Mouse (Mus musculus): Measurements from ENCODE around the gene Oasl2.

DNA sequence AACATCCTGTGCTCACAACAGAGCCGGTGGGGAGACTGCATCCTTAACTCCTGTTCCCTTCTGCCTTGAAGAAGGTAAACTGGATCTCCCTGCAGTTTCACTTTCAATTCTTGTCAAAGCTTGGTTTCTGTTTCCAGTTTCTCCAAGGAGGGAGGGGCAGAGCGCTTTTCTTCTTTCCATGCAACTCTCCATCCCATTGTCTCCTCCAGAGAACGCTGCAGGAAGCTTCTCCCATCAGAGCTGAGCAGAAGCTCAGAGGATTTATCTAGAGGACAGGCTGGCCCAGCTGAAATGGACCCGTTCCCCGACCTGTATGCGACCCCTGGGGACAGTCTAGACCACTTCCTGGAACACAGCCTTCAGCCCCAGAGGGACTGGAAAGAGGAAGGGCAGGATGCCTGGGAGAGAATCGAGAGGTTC is 648 bp downstream of the Oasl2 start:
- TF ChIP-seq MAX (IDR thresholded peaks at IDR 0.05; ENCODE audit: low read depth) (no peak), POLR2A (IDR thresholded peaks at IDR 0.05; ENCODE audit: insufficient read length, low read depth) (no peak), E2F4 (IDR thresholded peaks at IDR 0.05; ENCODE audit: insufficient read depth) (no peak), TCF3 (IDR thresholded peaks at IDR 0.05; ENCODE audit: insufficient read length, low read depth) (no peak), USF1 (IDR thresholded peaks at IDR 0.05; ENCODE audit: low read depth) (no peak), MYOG (IDR thresholded peaks at IDR 0.05; ENCODE audit: control insufficient read depth in 1 of 3, insufficient read depth in 1 of 3, insufficient read length in 2 of 3, low read depth in 2 of 3) (no peak), POLR2AphosphoS2 (IDR thresholded peaks at IDR 0.05; ENCODE audit: insufficient read length, low read depth) (no peak), CEBPB (IDR thresholded peaks at IDR 0.05; ENCODE audit: insufficient read depth, poor library complexity, severe bottlenecking) (no peak), SRF (IDR thresholded peaks at IDR 0.05; ENCODE audit: control insufficient read depth, insufficient read length, low read depth) (no peak), MYOD1 (IDR thresholded peaks at IDR 0.05; ENCODE audit: control insufficient read depth in 1 of 3, insufficient read length in 2 of 3, low read depth in 2 of 3) (no peak), TCF12 (IDR thresholded peaks at IDR 0.05; ENCODE audit: insufficient read depth, poor library complexity, severe bottlenecking) (no peak)
